Mouse (Mus musculus): Measurements from ENCODE around the gene Crabp2.
A peak's percentile ranks its signal among the peaks of the same experiment; 100 is the strongest.

Crabp2 gene

DNA sequence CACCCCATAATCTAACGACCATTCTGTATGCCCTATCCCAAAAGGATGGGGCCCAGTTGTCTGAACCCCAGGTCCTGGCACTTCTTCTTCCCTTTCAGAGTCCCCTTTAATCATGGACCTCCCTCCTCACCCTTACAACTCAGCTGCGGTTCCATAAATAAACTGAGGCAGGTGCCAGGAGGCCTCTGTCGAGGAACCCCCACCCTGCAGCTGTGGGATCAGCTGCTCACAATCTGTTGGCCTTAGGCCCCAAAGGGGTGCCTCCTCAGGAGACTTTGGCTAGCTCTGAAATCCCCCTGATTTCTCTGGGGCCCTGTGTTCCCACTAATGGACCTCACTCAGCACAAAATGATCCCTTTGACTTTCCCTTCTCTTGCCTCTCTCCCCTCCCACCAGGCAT is 35.6 kb downstream of the Crabp2 start:
- no peak for DNase-seq (ENCODE audit: low read depth, low spot score)

DNA sequence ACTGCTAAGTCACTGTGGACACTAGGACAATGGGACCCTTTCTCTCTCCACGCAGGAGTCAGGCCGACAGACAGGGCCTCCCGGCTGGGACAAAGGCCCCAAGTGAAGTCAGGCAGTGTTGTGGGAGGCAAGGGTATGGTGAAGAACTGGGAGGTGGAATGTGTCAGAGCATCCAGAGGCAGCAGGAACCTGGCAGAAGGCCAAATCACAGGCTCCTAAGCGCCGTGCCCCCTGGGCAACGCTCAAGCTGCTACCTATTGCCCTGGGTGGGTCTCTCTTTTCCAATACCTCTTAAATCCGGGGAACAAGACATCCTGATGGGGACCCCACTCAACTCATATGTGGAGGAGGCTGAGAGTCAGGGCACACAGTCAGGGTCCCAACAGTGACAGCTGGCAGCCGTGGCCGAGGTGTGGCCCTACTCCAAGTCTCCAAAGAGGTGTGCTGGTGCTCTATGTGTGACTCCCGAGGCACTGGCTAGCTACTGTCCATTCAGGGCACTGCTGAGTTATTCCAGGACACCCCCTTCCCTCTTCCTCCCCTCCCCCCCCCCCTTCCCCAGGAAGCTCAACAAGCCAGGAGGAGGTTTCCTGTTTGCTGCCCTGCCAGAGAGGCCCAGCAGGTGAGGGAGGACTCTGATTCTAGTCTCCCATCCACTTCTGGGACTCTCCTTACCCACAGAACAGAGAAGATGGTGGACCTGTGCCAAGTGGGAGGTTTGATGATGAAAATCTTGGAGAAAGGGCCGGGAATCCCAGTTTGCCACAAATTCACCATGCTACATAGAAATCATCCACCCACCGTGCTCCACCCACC is 37.2 kb downstream of the Crabp2 start:
- DNase-seq (ENCODE audit: low read depth, low spot score): no peak

DNA sequence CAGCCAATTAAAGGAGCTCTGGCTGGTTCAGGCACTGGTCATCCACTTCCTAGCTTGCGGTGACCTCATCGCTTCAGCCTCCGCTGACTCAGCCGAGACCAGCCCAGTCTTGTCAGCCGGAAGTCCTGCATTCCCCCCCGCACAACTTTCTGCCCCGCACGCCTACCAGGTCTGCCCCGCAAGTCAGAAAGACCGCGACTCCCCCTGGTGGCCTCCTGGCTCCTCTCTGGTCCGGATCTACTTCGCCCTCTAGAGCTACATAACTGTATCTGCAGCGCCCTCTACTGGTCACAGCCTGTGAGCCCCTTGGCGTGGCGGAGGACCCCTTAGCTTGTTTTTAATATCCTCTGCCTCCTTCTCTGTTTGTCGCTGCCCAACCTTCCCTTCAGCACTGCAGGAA is 38.4 kb downstream of the Crabp2 start:
- DNase-seq (ENCODE audit: low read depth, low spot score): peak; percentile 93

DNA sequence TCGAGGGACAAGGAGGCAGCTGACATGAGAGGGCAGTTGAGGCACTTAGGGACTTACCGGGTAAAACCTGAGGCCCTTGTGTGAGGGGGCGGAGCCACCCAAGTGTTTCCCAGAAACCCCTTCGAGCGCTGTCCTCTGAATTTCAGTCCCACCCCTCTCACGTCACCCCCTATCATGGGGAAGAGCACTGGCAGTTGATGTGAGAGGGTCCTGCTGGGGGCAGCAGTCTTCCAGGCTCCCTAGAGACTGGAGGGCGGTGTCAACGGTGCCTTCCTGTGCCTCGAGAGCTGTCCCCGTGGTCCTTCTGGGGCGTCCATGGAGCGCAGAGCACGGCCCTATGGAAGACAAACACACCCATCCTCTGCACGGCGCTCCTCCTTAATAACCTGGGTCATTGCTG is 39.2 kb downstream of the Crabp2 start:
- no peak for DNase-seq (ENCODE audit: low read depth, low spot score)

DNA sequence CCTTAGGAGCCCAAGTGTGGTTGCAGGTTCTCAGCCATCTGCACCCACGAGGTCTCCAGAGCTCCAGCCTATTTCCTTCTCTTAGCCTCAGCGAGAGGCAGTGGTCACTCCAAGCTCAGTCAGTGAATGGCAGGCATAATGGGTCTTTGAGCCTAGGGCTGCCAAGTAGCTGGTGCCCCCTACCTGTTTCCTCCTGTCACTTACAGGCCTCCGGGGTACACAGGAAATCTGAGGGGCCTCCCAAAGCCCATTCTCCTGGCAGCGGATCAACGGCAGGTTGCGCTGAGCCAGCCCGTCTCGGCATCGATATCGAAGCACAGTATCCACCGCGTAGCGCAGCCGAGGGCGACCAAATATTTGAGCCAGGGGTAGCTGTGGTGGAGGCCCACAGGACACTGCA is 39.6 kb downstream of the Crabp2 start:
- DNase-seq (ENCODE audit: low read depth, low spot score): no peak

DNA sequence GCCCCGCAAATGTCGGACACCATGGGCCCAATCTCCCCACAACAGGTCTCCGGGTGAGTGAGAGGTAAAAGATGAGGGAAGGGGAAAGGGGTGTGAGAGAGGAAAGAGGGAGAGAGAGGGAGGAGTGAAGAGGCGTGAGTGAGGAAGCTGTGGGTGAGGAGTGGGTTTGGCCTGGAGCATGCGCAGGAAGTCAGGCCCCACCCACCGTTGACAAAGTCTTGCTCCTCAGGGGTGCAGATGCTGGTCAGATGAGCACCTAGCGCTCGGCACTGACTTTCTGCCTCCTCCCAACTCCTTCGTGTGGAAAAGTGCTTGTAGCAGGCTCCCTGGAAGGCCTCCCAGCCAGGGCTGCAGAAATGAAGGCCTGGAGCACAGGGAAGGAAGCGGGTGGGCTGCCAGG is 41.5 kb downstream of the Crabp2 start:
- DNase-seq (ENCODE audit: low read depth, low spot score): no peak

DNA sequence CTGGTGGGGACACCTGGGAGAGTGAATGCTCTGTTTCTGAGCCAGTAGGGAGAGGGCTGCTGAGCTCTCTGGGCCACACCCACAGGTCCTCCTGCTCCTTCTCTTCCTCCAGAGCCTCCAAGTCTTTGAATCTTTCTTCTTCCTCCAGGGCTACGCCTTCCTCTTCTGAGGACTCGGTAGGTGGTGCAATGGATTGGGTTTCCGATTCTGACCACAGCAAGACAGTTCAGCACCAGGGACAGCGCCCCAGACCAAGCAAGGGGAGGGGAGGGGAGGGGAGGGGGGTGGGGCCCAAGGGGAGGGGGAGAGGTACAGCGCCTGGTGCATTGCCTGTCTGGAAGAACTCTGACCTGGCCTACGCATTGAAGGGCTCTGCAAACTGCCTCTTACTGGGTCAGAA is 45.0 kb downstream of the Crabp2 start:
- no peak for DNase-seq (ENCODE audit: low read depth, low spot score)

DNA sequence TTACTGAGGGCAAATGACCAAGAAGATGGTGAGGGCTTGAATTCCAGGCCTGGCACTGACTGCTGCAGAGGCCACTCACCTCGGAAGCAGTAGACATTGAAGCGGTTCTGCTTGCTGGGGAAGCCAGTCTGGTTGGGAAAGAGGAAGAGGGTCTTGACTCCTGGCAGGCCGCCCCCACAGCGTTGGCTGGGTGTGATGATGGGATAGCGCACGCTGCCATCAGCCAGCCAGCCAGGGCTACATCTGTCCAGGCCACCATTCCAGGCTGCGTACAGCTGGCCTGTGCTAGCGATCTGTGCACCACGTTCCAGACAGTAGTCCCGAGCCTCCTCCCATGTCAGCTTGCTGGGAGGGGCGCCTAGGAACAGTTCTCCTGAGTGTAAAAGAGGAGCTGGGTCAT is 46.9 kb downstream of the Crabp2 start:
- no peak for DNase-seq (ENCODE audit: low read depth, low spot score)

DNA sequence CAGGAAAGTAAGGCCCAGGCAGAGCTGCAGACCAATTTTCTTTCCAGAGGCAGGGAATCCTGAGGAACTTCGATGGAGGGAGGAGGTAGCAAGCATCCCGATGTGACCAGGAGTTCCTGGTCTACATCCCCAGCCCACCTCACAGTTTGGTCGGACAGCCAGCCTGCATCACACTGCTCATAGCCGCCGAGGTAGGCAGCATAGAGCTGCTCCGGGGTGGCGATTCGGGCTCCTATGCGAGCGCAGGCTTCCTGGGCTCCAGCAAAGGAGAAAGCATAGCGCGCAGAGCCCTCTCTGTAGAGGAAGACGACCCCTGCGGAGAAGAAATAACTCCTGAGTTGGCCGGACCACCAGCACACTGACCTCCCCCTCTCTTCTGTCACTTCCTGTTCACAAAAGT is 47.9 kb downstream of the Crabp2 start:
- DNase-seq (ENCODE audit: low read depth, low spot score): no peak

DNA sequence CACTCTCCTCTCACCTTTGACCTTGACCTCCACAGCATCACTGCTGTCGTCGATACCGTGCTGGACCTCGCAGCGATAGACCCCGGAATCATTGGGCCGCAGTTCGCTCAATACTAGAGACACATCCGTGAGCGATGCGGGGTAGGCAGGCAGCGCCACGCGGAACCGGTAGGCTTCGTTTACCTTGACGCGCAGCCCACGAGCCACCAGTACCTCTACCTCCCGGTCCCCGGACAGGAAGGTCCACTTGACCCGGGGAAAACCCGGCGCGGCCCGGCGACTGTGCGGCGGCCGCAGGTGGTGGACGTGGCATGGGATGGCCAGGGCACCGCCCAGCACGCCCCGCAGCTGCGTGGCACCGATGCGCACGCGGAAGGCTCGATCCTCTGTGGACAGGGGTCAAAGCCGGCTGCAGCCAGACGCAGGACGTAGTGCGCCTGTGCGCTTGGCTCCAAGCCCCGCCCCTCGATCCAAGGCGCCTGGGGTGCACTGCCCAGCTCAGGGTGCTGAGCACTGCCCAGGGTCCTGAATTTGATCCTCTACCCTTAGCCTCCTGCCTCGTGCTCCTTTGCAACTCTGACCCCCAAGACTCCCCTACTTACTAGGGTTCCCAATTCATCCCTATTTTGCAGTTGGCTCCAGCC is 48.6 kb downstream of the Crabp2 start:
- DNase-seq (ENCODE audit: low read depth, low spot score): no peak

DNA sequence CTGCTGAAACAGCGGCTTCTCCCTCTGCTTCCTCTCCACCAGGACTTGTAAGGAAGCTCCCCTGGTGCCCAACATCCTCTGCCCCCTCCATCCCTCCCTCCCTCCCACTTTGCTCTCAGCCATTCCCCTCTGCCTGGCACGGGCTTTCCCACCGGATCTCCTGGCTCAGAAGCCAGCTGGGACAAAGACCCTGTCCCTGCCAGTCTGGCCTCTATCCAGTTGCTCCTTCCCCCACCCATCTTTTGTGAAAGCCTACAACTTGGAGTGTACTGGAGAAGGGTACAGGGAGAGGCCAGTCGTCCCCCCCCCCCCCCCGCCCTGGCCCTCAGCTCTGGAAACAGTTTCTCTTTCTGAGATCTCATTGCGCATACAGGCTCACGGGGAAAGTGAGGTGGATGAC is 50.3 kb downstream of the Crabp2 start:
- DNase-seq (ENCODE audit: low read depth, low spot score): no peak

DNA sequence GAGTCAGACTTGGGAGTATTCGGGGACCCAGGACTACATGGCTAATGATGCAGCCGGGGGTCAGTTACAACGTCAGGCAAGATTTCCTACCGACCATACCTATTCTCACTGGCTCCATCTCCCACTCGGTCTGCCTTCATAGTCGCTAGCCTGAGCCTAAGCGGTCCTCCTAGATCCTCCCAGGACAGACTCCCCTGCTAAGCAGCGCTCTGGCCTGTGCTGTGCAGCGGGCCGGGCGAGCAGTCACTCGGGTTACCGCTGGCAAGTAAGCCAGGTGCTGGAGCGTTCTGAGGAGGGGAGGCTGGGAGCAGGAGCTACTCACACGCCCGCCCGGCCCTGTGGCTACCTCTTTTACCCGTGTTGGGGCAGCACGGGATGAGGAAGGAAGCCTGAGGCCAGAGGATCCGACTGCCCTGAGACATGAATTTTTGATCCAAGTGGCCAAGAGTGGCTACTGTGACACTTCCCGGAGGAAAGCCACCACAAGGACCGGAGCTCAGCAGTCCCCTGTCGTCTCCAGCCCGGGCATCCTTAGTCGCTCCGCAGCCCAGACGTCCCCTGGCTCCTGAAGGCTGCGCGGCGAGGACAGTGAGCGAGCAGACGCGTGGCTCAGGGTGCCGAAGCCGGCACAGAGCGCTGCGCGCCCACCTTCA is 50.9 kb downstream of the Crabp2 start:
- DNase-seq (ENCODE audit: low read depth, low spot score): no peak

DNA sequence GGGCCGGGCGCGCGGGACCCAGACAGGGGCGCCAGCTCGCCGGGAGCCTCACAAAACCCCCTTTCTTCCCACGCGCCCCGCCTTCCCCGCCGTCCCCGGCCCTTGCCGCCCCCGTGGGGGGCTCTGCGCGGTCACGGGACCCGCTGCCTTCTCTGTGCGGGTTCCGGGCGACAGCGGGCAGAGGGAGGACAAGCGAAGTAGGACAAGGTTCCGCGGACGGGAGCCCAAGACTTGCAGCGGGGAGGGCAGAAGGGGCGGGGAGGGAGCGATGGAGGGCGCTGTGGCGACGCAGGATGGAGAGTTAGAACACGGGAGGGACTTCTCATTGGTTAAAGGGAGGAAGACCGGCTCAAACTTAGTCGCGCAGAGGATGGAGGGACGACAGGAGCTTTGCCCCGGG is 51.7 kb downstream of the Crabp2 start, which contains the start of gene Bcan:
Gene Bcan (minus strand): TSS at position 50 of the 400 bp plus-strand sequence.
- no peak for DNase-seq (ENCODE audit: low read depth, low spot score)

DNA sequence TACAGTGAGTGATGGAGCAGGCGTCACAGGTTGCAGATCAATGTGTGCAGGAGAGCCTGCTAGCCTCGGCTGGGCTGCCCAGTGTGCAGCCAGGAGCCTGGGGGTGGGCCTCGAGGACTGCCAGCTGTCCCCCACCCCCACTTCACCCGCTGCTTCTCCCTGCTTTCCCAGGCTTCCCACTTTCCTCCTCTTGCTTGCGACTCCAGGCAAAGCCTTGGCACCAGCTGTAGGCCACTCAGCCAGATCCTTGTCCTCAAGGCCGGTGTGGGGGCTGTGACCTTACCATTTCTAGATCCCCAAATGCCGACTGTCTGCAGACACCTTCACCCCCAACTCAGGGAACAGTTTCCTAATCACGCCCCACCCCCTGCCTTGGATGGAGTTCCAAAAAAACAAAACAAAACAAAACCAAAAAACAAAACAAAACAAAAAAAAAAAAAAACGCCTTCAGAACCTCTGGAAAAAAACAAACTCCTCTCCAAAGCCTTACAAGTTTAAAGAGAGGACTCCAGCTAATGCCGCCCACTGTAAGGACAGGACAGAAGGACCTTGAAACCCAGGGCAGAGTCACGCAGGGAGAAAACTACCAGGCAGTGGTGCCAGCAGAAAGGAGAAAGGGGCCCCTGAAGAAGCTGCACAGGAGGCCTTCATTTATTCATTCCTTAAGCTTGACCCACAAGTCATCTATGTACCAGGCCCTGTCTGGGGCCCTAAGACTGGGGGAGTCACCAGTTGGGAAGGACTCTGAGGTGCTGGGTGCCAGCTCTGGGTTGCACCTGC is 52.5 kb downstream of the Crabp2 start:
- DNase-seq (ENCODE audit: low read depth, low spot score): no peak

DNA sequence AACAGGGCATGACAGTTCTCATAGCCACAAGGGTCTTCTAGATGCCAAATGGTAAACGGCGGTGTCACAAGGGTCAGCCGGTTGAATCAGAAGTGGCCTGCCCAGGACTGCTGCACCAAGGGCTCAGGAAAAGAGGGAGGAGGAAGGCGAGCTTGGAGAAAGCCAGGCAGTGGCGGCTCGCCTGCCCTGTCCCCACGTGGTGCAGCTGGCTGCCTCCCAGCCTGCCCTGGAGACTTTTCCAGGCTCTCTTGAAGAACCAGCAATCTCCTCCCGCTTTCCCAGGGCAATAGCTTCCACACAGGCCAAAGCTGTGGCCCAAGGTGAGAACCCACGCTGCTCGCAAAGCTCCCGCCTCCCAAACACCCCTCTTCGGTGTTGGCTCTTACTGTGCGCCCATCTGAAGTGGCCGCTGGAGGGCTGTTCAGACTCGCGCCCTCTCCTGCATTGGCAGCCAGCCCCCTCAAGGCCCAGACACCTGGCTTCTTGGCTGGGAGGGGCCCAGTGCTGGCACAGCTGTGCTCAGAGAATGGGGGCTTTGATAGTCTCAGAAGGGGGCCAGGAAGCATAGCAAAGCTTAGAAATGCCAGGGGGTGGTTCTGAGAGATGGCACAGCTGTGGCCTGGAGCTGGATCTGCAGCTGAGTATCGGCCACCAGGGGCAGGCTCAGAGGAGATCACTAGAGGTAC is 54.0 kb downstream of the Crabp2 start:
- DNase-seq (ENCODE audit: low read depth, low spot score): no peak

Data from WW6 (cell line).